Mouse (Mus musculus) embryonic facial prominence, embryonic 15.5 days (tissue): ENCODE results near the gene Tent4a. TPM values are rescaled to one million over a fixed set of nuclear protein-coding genes. Genes with fewer than 3 reads are reported as not detected.

ENCODE experiments used
- ATAC-seq: fragments of 200-750 bp; cut with Nextera tagmentation; 2 replicates; pipeline ENCODE4 v1.8.0; 2017; ENCODE audit warnings: low read depth, moderate TSS enrichment; ENCODE audit not compliant: insufficient number of reproducible peaks, low FRiP score, low TSS enrichment
- H3K27ac ChIP-seq: fragments of 300-500 bp; sonication (generic); replicated peaks from 2 replicates; pipeline ENCODE4 v1.5.1; 2015; ENCODE audit warnings: mild to moderate bottlenecking, inconsistent platforms
- H3K27me3 ChIP-seq: fragments of 300-500 bp; sonication (generic); 2 replicates; pipeline ENCODE4 v1.6.1; 2015; ENCODE audit warnings: inconsistent platforms
- H3K36me3 ChIP-seq: fragments of 300-500 bp; sonication (generic); 2 replicates; pipeline ENCODE4 v1.6.1; 2015; ENCODE audit warnings: mild to moderate bottlenecking, inconsistent platforms
- H3K4me1 ChIP-seq: fragments of 300-500 bp; sonication (generic); 2 replicates; pipeline ENCODE4 v1.6.1; 2015; ENCODE audit warnings: inconsistent platforms
- H3K4me2 ChIP-seq: fragments of 300-500 bp; sonication (generic); replicated peaks from 2 replicates; pipeline ENCODE4 v1.6.1; 2015; ENCODE audit warnings: mild to moderate bottlenecking, inconsistent platforms
- H3K4me3 ChIP-seq: fragments of 300-500 bp; sonication (generic); replicated peaks from 2 replicates; pipeline ENCODE4 v1.5.1; 2015; ENCODE audit warnings: mild to moderate bottlenecking, inconsistent platforms
- H3K9ac ChIP-seq: fragments of 300-500 bp; sonication (generic); 2 replicates; pipeline ENCODE4 v1.6.1; 2015; ENCODE audit warnings: inconsistent platforms
- H3K9me3 ChIP-seq: fragments of 300-500 bp; sonication (generic); replicated peaks from 2 replicates; pipeline ENCODE4 v1.6.1; 2016; ENCODE audit warnings: inconsistent platforms
- WGBS: fragments of 180-500 bp; shearing (Covaris S2); methylation state at CpG from one replicate; pipeline ENCODE4 v1.1.7; 2015; 5-methylcytosine and 5-hydroxymethylcytosine counted together
- polyA plus RNA-seq: library from polyadenylated mRNA; unstranded; fragments of >200 nt; fragmentation: Nextera tagmentation; extraction: Ambion mirVana; gene quantifications from 2 replicates; pipeline ENCODE4 v1.2.1, GENCODE M21; 2015

The Tent4a gene
- polyA plus RNA-seq, 1 experiment from 2014 or later, result 6.0 TPM

DNA sequence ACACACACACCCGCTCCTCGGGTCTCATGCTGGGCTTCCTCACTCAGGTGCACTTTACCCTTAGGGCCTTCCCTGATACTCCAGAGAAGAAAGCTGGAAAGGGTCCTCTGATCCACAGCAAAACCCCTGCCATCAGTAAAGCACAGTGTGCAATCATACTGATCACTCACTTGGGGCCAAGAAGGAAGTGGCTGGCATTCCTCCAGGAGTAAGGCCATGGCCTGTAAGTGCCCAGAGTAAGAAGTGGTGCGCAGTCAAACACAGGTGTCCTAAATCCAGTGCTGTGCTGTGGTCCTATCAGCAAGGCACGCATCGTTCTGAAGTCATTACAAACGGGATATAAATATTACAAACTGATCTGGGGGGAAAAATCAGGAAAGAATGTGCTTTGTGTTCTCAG, 17.0 kb downstream of the Tent4a start:
- H3K4me1 ChIP-seq, result peaks cover 13% of the 10 kb centered on the region
- ATAC-seq, result no peak
- H3K27me3 ChIP-seq, result no peaks in the 10 kb centered on the region
- H3K9ac ChIP-seq, result no peak overlapping the region
- peaks cover 13% of the 10 kb centered on the region; the same call in 1 of the 2 replicates for H3K36me3 ChIP-seq
- H3K4me2 ChIP-seq, result no peak overlapping the region
- no peak overlapping the region for H3K27ac ChIP-seq
- H3K4me3 ChIP-seq, result no peak overlapping the region
- H3K9me3 ChIP-seq, result no peaks in the 10 kb centered on the region
- WGBS, result 67% methylated on average over 6 of the region's 6 CpGs

DNA sequence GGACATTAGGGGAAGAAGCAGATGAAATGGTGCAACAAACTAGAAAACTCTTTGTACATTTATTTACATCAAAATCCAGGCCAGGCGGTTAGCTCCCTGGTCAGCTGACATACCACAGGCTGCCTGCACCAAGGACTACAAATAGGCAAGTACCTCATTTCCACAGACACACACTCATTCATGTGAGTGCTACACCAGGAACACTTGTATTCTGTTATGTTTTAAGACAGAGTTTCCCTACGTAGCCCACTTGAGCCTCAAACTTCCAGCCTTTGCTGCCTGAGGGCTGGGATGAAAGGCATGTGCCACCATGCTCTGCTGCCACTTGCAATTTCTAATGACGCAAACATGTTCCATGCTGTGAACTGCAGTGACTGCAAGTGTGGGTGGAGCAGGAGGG, 19.3 kb downstream of the Tent4a start:
- WGBS, result 51% methylated on average over 3 of the region's 3 CpGs
- Histone ChIP-seq H3K4me2 (no peak overlapping the region), H3K27ac (no peak overlapping the region), H3K36me3 (peaks cover 29% of the 10 kb centered on the region), H3K4me1 (peaks cover 7% of the 10 kb centered on the region), H3K4me3 (no peak overlapping the region), H3K9me3 (no peaks in the 10 kb centered on the region), H3K9ac (no peak overlapping the region), H3K27me3 (no peaks in the 10 kb centered on the region)
- ATAC-seq, result no peak

DNA sequence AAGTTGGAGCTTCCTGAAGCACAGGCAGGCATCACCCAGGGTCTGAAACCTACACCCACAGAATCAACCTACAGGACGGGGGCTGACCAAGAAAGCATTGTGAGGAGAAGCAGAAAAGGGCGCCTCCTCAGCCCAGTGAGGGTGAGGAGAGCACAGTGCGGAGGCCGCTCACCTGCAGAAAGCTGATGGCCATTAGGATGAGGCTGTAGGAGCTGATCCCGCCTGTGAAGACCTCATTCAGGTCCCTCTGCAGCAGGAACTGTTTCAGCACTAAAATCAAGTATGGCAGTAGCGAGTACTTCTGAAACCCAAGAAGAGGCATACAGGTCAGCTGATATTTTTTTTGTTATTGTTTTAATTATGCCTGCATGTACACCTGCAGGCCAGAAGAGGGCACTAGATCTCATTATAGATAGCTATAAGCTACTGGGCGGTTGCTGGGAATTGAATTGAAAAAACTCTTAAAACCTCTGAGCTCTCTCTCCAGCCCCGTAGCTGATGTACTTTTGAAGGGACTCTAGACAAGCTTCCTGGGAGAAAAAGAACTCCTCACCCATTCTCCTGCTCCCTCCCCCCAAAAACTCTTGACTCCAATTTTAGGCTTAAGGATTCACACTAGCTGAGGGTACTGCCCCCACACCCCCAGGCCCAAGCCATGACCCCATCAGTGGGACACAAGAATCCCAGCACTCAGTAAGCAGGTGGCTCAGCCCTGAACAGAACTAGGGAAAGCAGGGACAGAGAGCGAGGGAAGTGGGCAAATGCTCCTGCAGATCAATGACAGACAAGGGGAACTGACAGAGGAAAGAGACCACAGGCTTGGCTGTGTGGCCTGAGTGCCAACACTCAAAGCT, 24.8 kb downstream of the Tent4a start:
- no peak overlapping the region for H3K27ac ChIP-seq
- no peak overlapping the region for H3K4me3 ChIP-seq
- no peaks in the 10 kb centered on the region for H3K9me3 ChIP-seq
- H3K9ac ChIP-seq, result no peak overlapping the region
- WGBS, result 53% methylated on average over 9 of the region's 9 CpGs
- no peaks in the 10 kb centered on the region for H3K27me3 ChIP-seq
- no peak overlapping the region for H3K4me2 ChIP-seq
- no peaks in the 10 kb centered on the region for H3K4me1 ChIP-seq
- ATAC-seq, result no peak
- peaks cover 65% of the 10 kb centered on the region for H3K36me3 ChIP-seq

DNA sequence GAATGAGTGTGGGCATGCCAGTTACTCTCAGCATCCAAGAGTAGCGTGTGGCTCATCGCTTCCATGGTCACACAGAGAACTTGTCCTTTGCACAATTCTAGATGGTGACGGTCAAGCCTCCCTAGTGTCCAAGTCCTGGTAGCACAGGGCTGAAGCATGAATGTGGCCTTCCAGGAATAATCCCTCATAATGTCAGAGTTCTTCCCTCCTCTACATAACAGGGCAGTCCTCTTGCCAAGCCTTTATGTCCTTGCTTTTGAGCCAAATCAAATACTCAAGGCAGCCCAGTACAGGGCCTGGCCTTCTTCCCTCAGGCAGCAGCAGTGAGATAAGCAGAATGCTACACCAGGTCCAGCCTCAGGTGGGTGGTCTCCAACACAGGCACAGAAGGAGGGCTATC, 26.8 kb downstream of the Tent4a start:
- H3K27ac ChIP-seq, result no peak overlapping the region
- H3K4me2 ChIP-seq, result no peak overlapping the region
- peaks cover 77% of the 10 kb centered on the region for H3K36me3 ChIP-seq
- H3K9ac ChIP-seq, result no peak overlapping the region
- no peaks in the 10 kb centered on the region for H3K27me3 ChIP-seq
- no peak overlapping the region for H3K4me3 ChIP-seq
- ATAC-seq, result no peak
- WGBS, result 96% methylated on average over 3 of the region's 3 CpGs
- no peaks in the 10 kb centered on the region for H3K4me1 ChIP-seq
- H3K9me3 ChIP-seq, result no peaks in the 10 kb centered on the region

DNA sequence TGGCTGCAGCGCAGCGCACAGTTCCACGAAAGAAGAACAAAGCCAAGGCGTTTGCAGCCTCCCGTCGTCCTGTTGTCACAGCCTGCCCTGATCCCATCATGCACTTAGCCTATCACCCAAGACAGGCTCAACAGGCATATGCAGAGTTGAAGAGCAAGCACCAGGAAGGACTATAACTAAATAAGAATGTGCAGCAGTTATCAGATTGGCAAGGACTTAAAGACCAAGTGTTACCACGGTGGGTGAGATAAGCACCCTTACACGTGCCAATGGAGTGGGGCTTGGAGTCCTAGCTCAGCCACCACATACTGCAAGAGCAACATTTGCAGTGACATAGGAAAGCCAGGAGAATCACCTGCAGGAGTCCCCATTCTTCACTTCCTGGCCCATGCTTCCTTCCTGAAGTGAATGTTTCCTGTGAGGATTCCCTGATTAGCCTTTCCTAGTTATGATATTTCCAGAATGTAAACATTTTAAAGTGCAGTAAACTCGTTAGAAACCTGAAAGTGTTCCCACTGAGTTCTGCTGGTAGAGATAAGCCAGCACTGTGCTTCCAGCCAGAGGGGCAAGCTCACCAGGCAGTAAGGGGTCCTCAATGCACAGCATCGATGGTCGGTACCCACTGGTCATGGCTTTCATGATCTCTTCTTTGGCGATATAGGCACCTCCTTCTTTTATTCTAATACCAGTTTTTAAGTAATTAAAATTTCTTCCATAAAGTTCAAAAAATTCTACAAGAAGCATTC, 27.9 kb downstream of the Tent4a start:
- H3K9me3 ChIP-seq, result no peaks in the 10 kb centered on the region
- 89% methylated on average over 12 of the region's 12 CpGs for WGBS
- no peaks in the 10 kb centered on the region for H3K4me1 ChIP-seq
- H3K4me2 ChIP-seq, result no peak overlapping the region
- H3K36me3 ChIP-seq, result peaks cover 77% of the 10 kb centered on the region
- H3K9ac ChIP-seq, result no peak overlapping the region
- H3K27me3 ChIP-seq, result no peaks in the 10 kb centered on the region
- no peak overlapping the region for H3K4me3 ChIP-seq
- ATAC-seq, result no peak
- no peak overlapping the region for H3K27ac ChIP-seq

DNA sequence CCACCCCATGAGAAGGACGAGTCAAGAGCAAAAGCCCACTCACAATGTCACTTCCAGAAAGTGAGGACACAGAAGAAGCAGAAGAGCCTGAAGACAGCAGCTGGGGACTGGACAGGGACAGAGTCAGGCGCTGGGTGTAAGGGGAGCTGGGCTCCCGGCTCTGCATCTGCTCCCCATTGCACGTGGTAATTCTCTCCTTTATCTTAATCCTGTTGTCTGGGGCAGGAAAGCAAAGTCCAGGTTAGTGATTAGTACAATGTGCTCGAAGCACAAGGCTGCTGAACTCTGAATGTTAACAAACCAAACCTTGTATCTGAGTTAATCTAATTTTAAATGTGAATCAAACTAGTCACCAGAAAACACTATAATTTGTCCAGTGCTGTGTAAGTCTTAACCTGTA, 31.6 kb downstream of the Tent4a start:
- Histone ChIP-seq H3K27ac (no peak overlapping the region), H3K36me3 (peaks cover 91% of the 10 kb centered on the region), H3K4me1 (no peaks in the 10 kb centered on the region), H3K9ac (no peak overlapping the region), H3K4me2 (no peak overlapping the region), H3K27me3 (no peaks in the 10 kb centered on the region), H3K9me3 (no peaks in the 10 kb centered on the region), H3K4me3 (no peak overlapping the region)
- WGBS, result 81% methylated on average over 5 of the region's 5 CpGs
- no peak for ATAC-seq

DNA sequence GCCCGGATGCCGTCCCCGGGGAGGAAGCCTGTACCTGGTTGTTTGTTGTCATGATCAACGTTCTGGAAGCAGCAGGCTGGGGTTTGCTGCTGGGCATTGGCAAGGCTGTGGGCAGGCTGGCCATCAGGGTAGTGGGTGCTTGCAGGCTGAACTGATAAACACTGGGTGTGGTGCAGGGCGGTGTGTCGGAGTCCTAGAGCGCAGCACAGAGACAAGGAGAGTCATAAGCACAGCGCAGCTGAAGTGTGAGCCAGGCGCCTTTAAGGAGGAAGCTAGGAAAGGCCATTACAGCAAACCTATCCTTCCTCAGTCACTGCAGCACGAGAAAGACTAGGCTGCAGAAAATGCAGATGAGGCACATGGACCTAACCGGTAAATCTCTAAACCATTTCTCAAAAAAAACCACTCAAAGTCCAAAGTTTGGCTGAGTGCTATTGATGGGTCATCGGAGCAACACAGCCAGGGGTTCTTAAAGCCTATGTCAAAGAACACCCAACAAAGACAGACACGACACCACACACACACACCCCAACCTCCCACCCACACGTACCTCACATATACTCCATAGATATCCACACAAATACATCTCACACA, 32.2 kb downstream of the Tent4a start:
- WGBS, result 92% methylated on average over 14 of the region's 14 CpGs
- ATAC-seq, result no peak
- H3K4me2 ChIP-seq, result no peak overlapping the region
- no peak overlapping the region for H3K4me3 ChIP-seq
- no peak overlapping the region for H3K9ac ChIP-seq
- no peak overlapping the region for H3K27ac ChIP-seq
- no peaks in the 10 kb centered on the region for H3K27me3 ChIP-seq
- peaks cover 85% of the 10 kb centered on the region for H3K36me3 ChIP-seq
- H3K9me3 ChIP-seq, result no peaks in the 10 kb centered on the region
- H3K4me1 ChIP-seq, result no peaks in the 10 kb centered on the region

DNA sequence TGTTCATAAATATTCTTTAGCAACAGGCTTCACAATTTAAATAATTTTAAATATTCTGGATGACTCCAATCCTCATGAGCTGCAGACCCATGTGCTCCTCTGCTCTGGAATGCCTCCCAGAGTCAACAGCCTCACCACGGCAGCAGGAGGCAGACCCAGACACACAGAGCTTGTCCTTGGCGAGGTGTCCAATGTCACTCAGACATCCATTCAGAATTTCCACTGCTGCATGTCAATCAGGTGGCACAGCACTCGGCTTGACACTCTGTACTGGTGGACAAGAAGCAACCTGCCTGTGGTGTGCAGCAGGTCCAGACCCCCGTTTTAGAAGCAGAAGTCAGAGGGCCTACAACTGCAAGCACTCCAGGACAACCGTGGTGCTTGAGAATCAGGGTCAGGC, 36.1 kb downstream of the Tent4a start:
- no peaks in the 10 kb centered on the region for H3K27me3 ChIP-seq
- no peak overlapping the region for H3K9ac ChIP-seq
- WGBS, result 69% methylated on average over 5 of the region's 5 CpGs
- no peaks in the 10 kb centered on the region for H3K4me1 ChIP-seq
- H3K4me3 ChIP-seq, result no peak overlapping the region
- H3K27ac ChIP-seq, result no peak overlapping the region
- no peak overlapping the region for H3K4me2 ChIP-seq
- ATAC-seq, result no peak
- no peaks in the 10 kb centered on the region for H3K9me3 ChIP-seq
- H3K36me3 ChIP-seq, result peaks cover 60% of the 10 kb centered on the region

DNA sequence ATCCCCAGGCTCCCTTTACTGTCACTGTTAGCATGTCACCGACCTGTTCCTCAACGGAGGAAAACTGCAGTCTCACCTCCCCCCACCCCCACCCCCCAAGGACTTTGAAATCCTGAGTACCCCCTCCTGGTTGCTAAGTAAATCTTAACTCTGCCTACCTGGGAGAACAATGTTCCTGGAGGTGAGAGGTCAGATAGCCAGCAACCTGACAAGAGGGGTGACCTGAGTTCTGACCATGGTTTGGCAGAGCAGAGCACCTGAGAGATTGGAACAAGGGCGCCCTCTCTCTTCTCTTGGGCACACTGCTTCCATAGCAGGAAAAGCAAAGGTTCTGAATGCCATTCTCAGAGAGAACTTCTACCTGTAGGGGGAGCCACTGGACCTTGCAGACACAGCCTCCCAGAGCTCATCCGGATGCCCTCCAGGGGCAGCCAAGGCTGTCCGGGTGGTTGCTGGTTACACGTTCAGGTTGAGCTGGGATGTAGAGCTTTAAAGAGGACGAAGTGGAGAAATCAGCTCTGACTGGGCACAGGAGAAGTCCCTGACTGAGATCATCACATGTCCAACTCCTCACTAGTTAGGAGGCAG, 41.4 kb downstream of the Tent4a start:
- Histone ChIP-seq H3K4me3 (no peak overlapping the region), H3K27ac (no peak overlapping the region), H3K9me3 (no peaks in the 10 kb centered on the region), H3K4me2 (no peak overlapping the region), H3K4me1 (peaks cover 7% of the 10 kb centered on the region), H3K27me3 (peaks cover 12% of the 10 kb centered on the region; the same call in 1 of the 2 replicates), H3K9ac (no peak overlapping the region), H3K36me3 (peaks cover 9% of the 10 kb centered on the region)
- 23% methylated on average over 7 of the region's 7 CpGs for WGBS
- ATAC-seq, result no peak

DNA sequence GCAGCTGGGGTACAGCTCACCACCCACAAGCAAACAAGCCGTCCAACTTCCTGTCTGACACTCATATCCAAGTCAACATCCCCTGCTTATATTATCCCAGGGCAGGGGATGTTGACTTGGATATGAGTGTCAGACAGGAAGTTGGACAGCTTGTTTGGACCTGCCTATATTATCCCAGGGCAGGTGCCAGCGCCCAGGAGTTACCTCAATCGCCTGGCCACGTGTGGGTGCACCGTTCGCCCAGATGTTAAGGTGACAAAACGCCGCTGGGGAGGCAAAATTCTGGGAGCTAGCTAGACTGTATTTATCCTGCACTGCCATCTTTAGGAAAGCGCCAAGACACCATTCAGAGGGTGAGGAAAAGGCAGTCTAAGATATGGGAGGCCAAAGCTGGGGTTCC, 44.6 kb downstream of the Tent4a start:
- no peak overlapping the region for H3K9ac ChIP-seq
- no peak overlapping the region for H3K4me2 ChIP-seq
- no peak overlapping the region for H3K4me3 ChIP-seq
- no peak overlapping the region for H3K27ac ChIP-seq
- H3K9me3 ChIP-seq, result no peaks in the 10 kb centered on the region
- H3K36me3 ChIP-seq, result no peaks in the 10 kb centered on the region
- 60% methylated on average over 9 of the region's 9 CpGs for WGBS
- peaks cover 10% of the 10 kb centered on the region for H3K4me1 ChIP-seq
- H3K27me3 ChIP-seq, result peaks cover 26% of the 10 kb centered on the region
- no peak for ATAC-seq

DNA sequence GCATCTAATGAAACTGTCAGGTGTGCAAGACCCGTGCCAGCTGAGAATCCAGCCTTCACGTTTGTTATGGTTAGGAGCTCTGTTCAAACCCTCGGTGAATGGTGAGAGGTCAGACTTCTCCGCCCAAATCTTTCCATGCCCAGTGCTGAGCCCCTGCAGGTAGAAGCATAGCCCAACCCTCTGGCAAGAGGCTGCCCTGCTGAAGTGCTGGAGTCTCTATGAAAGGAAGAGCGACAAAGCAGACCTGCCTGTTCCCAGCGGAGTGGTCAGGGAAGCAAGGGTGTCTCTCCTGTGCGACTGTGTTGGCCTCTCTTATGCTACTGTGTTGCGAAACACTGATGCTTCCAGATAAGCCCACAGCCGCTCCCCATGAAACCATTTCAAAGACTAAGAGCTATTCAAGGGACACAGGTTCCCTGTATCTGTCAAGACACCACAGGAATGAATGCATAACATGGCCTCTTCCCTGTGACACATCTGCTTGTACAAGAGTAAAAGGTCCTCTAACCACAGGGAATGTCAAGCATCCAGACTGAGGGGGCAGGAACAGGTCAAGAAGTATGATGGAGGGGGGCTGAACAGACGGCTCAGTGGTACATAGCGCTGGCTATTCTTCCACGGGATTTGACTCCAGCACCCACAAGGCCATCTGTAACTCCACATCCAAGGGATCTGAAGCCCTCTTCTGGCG, 45.7 kb downstream of the Tent4a start:
- no peak overlapping the region for H3K4me2 ChIP-seq
- peaks cover 35% of the 10 kb centered on the region for H3K27me3 ChIP-seq

More for the DNA sequence above, 45.7 kb downstream of the Tent4a start:
- no peak for ATAC-seq
- WGBS, result 30% methylated on average over 13 of the region's 13 CpGs
- Histone ChIP-seq H3K36me3 (no peaks in the 10 kb centered on the region), H3K4me1 (peaks cover 10% of the 10 kb centered on the region), H3K9me3 (no peaks in the 10 kb centered on the region), H3K27ac (no peak overlapping the region), H3K9ac (no peak overlapping the region), H3K4me3 (no peak overlapping the region)
